Mouse (Mus musculus) liver, postnatal 0 days (tissue): ENCODE data around the gene Ccdc136.

ENCODE experiments used
- CTCF ChIP-seq: sonication (generic); IDR thresholded peaks from 2 replicates; pipeline ENCODE4 v1.5.1; 2016; ENCODE audit warnings: antibody characterized with exemption, low read depth
- EP300 ChIP-seq: IDR thresholded peaks from 2 replicates; pipeline ENCODE4 v1.6.1; 2016; ENCODE audit warnings: antibody characterized with exemption, low read depth, mild to moderate bottlenecking

GRCm38 (mm10) chr6:29468851-29469250, 72.7 kb downstream of the Ccdc136 start:
- TF ChIP-seq EP300 = no peak
- TF ChIP-seq CTCF = no peak
